Mouse (Mus musculus) telencephalon, adult 2 months (tissue): ENCODE measurements around the gene Zdhhc9.

Experiments
- DNase-seq: peaks from one replicate; pipeline ENCODE4 v3.0.0-alpha.2; 2011; ENCODE audit warnings: low read depth, low spot score

Gene Zdhhc9

DNA sequence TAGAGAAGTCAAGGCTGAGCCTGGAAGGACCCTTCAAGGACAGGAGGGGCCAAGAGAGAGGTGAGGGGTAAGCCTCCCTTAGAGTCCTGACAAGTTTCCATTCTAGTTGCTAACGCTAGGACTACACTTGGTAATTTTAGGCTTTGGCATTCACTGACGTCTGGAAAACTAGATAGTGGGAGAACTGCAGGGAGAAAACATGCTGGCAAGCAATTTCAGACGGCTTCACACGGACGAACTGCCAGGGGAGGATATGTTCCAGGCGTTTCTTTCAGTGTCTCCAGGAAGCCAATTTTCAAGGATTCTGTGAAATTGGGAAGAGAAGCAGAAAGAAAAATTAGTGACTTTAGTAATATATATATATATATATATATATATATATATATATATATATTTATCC, 26.8 kb downstream of the Zdhhc9 start:
- peak; percentile 28 for DNase-seq

DNA sequence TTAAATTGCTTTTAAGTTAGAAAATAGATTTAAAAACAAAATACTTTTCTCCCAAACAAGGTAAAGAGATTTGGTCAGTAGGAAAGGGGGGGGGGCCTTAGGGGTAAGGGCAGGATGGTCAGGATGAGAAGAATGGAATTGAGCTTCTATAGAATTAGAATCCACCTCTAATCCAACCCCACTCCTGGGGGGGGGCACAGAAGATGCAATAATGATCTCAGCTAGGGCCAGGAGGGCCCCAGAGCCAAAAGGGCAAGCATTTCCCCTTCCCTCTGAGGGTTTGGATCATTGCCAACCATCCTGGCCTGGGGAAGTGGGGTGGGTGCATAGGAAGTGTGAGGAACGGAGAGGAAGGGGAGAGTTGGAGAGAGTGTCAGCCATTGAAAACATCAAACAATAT, 38.3 kb downstream of the Zdhhc9 start:
- no peak for DNase-seq

DNA sequence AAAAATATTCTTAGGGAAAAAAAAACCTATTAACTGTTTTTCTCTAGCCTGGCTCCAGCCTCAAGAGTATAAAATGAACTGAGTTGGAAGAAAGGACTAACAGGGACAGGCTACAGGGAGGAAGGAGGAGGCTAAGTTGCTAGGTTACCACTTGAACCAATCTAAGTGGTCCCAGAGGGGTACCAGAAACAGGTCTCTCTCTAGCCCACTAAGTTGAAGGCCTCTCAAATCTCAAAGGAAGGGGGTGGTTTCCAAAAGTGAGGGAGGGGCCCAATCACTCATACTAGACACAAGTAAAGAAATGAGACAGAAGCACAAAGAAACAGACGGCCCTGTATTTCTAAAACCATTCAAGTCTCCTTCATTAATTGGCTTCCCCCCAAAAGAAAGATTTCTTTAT, 38.8 kb downstream of the Zdhhc9 start:
- DNase-seq: no peak

DNA sequence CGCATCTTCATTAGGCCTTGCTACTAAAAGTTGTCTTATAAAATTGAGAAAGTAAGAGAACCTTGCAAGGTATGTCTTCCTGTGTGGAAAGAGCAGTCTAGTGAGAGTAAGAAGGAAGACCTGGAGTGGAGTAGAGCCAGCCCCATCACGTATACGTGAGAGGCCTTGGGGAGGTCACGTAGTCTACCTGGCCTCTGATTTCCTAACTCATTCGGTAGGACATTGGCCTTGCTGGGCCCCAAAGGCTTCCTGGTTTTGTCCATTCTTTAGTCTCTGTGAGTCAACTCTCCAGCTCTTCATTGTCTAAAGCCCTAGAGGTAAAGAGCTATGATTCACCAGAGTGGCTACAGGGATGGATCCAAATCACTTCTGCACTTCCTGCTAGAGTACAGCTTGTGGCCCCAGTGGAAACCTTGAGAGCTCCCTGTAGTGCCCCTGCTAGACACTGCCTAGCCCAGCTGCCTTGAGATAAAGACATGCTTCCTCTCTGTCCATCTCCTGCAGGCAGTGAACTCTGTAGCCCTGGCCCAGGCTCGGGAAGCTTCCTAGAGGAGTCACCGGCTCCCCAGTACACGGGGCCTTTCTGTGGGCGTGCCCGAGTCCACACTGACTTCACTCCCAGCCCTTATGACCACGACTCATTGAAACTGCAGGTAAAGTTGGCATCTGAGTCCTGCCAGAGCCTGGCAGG, 50.3 kb downstream of the Zdhhc9 start:
- no peak for DNase-seq

DNA sequence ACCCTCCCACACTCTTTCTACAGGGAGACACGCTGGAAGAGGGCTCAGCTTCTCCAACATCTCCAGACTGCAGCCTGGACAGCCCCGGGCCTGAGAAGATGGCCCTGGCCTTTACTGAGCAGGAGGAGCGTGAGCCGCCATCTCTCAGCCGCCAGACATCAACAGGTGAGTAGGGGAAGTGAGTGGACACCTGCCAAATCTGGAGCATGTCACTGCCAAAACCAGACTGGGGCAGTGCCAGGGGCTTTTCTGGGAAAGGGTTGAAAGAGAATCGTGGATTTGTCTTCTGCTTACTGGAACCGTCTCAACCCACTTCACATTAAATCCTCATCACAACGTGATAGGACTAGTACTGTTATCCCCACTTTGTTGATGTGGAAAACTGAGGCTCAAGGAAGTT, 51.3 kb downstream of the Zdhhc9 start:
- DNase-seq: no peak

DNA sequence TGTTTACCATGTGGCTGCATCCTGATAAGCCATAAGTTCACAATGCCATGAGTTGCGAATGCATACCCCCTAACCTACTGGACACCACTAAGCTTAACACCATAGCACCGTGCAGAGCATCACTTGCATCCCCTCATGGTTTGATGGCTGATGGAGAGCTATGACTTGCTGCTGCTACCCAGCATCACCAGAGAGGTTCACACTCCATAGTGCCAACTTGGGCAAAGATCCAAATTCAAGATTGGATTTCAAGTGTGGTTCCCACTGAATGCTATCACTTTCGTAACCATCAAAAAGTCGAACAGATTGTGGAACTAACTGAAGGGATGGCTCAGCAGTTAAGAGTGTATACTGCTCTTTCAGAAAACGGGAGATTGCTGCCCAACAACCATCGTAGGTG, 53.2 kb downstream of the Zdhhc9 start:
- DNase-seq: peak; percentile 21

DNA sequence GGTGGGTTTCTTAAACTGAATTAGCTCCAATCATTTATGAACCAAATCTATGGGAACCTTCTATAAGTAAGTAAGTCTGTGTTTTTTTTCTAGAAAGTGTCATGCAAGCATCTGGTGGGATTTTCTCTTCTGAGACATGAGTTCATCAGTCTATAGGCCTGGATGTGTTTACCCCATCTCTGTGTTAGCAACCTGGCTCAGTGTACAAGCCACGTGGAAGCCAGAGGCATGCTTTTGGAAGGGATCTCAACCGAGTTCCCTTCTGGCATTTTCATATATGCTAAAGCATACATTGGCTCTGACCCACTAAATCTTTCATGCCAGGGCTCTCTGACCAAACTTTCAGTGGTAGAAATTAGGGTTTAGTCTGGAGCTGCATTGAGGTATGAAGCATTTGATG, 54.7 kb downstream of the Zdhhc9 start:
- no peak for DNase-seq

DNA sequence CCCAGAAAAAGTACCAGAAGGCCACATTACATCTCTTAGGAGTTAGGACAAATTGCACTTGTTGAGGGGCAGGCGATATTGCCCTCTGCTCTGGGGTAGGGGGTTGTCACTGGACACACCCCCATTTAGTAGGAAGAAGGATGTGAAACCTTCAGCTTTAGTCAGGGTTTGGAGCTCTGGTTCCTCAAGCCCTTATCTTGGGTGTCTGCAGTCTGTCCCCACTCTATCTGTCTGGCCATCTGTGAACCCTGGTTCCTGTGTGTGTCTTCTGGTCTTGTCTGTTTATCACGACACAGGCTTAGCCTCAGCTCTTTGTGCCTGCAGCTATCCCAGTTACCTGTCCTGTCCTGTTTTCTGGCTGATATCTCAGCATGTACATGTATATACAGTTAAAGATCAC, 55.3 kb downstream of the Zdhhc9 start:
- no peak for DNase-seq

DNA sequence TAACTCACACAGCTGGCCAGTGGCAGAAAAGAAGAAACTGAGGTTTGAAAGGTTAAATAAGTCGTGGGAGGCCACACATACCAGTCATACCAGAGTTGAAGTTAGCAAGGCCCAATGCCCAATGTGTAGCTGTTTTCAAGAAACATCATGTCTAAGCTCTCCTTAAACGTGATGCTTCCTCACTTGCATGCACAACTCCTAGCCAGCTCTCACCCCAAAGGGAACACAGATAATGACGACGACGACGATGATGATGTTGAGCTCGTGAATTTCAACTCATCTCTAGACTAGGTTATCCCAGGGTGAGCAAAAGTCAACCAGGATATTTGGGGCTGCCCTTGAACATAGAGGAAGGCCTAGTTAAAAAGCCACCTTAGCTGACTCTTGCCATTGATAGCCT, 56.6 kb downstream of the Zdhhc9 start:
- no peak for DNase-seq

DNA sequence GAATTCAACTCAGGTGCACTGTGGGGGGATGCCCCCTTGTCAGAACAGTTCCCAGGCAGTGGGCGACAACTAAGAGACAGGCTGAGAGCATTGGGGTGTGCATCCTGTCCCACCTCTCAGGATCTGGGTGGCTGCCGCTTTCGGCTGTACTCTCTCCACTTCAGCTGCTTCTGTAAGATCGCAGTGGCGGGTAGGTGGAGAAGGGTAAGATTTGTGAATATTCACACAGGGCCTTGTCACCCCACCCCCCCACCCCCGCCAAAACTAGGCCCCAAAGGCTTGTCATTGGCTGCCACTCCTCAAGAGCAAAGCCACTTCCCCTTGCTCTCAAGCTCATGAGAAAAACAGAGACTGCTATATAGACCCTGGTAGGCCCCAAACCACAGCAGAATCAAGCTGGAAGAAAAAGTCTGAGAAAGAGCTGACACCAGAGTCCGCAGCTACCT, 60.9 kb downstream of the Zdhhc9 start:
- DNase-seq: no peak

DNA sequence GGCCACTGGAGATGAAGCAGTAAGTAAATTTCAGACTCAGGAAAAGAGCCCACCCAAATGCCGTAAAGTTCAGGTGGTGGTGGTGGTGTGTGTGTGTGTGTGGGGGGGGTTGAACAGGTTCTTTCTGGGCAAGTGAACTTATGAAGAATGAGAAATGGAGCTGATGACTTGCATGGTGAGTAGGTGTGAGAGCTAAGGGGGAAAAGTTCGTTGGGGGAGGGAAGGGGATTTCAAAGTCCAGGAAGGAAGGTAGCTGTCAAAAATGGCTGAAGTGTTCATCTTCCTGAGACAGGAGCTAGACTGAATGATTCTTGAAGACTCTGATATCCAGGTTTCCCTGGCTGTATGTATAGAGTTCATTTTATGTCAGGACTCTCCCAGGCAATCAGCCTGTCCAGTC, 61.5 kb downstream of the Zdhhc9 start:
- DNase-seq: no peak

DNA sequence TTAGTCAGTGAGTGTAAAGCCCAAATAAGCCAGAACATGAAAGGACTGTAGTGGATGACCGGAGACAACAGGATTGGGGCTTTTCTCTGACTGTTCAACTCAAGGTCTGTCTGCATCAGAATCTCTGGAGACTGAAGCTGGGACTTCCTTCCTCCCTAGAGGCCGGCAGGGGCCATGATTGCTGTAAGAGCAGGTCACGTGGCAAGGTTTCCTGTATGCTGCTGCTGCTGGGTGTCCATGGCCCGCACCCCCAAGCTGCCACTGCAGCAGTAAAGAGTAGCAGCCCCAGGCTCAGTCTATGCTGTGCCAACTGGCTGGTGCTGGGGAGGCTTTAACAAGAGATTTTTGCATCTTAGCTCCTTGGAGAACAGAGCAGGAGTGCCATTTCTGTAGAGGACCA, 62.4 kb downstream of the Zdhhc9 start, which contains the start of gene Sash3:
Gene Sash3, plus strand, starts transcription at position 175 of the 400 bp plus-strand sequence.
- no peak for DNase-seq

DNA sequence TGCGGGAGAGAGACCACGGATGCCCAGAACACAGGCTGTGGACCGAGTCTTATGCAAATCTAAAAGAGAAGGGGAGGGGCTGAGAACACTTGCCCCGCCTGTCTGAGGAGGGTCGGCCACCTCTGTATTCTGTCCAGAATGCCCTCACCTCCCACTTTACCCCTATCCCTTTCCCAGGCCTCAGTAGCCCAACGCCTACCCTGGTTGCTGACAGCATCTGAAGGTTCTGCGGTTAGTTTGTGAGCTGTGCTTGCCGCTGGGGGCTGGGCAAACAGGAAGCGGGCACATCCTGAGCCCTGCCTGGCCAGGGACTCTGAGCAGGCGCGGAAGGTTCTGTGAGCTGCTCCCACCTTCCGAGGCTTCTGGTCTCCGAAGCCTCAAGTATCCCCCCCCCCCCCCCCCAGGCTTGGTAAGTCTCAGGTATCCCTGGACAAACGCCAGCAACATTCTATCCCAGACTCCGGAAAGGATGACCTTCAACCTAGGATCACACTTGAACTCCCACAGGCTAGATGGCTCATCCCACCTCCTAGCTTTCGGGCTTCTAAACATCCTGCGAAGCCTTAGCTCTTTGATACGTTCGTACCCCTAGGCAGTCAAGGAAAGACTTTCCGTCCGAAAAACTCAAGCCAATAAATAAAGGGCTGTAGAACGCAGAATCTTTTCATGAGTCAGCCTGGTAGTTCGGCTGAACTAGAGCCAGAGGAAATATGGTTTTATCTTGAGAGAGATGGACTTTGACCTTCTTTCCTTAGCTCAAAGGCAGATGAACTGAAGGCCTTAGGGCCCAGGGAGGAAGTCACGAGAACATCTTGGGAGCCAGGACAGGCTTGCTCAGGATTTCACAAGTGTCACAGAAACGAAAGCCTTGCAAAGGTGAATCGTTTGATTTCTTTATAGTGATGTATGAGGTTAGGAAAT, 65.0 kb downstream of the Zdhhc9 start:
- no peak for DNase-seq

DNA sequence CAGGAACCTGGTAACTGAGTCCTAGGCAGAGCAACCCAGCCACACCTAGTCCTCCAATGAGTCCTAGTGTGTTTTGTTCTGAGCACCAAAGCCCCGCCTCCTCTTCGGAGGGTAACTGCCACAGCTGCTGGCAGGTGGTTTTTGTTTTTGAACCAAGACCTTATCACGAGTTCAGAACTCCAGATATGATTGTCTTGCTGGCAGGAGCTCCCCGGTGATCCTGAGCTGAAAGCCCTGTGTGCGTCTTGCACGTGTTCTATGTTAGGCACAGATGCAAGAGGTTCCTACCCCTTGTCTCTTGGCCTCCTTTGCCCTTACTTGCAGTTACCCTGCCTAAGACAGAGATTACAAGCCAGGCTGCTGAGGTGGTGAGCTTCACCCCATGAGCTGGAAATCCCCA, 67.2 kb downstream of the Zdhhc9 start:
- no peak for DNase-seq

DNA sequence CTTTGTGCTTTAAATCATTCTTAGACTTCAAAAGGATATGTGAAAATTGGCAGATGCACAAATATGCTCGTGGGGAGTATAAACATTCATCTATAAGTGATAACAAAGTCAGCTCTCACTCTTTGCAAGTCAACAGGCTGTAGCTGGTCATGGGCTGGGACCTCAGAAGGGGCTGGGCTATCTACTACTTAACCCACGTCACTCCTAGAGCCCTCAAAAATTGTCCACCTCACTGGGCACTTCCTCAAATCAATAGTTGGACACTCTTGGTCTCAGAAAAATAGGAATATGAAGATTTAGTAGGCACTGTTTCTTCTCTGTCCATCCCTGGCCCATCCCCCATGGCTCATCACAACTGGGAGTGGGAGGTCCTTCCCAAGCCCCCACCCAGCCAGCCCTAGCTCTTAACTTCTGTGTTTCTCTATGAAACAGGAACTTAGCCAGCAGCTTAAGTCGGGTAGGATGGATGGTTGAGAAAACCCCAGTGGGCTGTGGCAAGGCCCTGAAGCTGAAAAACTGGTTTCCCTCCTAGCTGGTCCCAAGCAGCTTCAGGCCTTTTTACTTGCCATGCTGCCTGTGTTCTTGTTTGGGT, 68.3 kb downstream of the Zdhhc9 start:
- no peak for DNase-seq

DNA sequence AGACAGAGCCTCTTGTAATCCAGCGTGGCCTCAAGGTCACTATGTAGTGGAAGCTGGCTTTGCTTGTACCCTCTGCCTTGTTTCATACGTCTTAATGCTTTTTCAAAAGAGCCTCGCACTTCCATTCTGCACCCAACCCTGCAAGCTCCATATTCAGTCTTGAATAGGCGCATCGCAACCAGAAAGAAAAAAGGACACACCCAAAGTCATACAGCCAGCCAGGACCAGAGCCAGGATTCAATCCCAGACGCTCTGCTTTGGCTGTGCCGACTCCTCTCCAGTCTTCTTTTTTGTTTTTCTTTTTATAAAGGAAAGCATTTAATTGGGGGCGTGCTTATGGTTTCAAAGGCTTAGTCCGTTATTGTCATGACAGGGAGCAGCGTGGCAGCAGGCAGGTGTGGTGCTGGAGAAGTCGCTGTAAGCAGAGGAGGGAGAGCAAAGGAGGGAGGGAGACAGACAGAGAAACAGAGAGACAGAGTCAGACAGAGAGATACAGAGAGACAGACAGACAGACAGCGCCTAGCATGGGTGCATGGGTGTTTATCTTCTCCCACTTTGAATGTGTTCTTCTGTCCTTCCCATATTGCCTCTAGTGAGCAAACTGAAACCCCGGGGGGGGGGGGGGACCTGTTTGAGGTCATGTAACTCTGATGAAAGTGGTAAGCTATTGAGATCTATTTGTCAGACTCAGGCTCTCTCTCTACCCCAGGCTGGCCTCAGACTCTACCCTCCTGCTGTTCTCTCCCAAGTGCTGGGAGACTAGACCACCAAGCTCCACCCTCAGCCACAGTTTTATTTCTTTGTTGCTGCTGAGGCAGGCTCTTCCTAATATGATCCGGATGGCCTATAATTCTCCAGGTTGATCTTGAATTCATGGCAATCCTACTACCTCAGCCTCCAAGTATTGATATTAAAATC, 69.1 kb downstream of the Zdhhc9 start:
- DNase-seq: no peak

DNA sequence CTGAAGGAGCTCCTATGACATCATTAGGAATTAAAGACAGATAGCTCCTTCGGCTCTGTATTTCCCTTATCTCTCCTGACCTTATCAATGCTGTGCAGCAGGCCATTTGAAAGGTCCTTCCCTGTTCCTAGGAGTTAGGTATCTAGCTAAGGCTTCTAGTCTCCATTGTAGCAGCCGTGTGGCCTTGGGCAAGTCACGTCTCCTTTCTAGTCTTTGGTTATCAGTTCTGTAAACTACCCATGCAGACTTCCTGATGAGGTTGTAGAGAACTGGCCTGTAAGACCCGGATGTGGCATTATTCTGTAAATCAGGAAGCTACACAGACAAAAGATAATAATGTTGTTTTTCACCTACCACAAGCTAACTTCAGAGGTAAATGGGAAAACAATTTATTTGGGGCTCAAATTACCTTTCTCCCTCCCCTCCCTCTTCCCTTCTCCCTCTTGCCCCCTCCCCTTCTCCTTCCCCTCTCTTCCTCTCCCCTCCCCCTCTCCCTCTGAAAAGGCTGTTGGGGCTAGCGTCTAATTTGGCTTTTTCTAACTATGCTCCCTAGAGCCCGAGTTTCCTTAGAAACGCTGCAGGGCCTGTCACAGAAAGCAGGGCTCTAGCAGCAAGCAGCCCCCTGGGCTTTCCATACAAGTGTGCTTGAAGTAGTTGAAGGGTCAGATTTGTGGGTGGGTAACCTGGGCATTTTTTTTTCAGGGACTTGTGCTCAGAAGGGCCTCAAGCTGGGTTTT, 70.0 kb downstream of the Zdhhc9 start:
- DNase-seq: no peak

DNA sequence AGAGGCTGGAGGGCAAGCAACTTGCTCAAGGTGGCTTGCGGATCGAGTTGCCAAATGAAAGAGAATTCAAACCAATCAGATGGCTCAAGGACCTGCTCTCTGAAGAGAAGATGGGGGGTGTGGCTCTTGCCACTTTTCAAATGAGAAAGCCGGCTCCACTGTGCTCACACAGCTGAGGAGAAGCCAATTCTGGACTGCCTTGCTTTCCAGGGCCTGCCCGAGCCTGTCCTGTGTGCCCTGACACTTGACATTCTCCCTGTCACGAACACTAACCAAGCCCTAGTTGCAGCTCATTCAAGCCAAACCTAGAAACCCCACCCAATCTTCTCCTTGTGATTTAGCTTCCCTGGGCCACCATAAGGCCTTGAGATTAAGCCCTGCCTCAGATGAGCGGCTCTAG, 70.7 kb downstream of the Zdhhc9 start:
- no peak for DNase-seq

DNA sequence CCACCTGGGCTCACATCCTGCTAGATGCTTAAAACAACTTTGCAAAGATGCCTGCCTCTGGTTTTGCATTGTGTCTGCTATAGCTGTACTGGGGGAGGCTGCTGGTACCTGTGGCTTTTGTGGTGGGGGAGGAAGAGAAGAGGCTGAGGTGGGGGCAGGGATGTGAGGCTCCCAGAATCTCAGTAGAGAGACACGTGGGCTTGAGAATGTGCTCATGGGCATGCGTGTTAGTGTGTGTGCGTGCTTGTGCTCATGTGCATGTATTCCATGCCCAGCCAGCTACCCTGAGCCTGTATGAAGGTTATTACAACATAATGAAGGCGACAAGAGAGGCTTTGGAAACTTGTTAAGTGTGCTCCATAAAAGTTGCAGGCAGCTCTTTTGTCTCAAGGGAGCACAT, 71.7 kb downstream of the Zdhhc9 start:
- no peak for DNase-seq

DNA sequence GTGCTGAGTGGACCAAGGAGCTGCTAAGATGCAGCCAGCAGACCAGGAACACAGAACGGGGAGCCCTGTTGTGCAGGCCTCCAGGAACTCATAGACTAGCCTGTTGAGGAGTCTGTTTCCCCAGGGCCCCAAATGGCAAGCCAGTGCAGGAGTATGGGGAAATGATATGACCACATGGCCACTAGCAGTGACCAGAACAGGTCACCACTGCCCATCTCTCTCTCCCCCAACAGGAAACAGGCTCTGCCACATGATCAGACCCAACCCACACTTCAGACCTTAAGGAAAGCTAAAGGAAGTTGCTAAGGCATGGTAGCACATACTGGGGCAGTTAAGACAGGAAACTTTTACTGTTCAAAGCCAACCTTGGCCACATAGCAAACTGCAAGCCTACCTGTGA, 79.5 kb downstream of the Zdhhc9 start:
- no peak for DNase-seq
